Mouse (Mus musculus): ENCODE measurements around the gene Ndufb2. TPM values are rescaled to one million over a fixed set of nuclear protein-coding genes. Genes with fewer than 3 reads are reported as not detected.

Ndufb2 gene
- total and polyA plus RNA-seq, 3 experiments, result 137 to 964 (median 247) TPM

- no peak for DNase-seq
These were observed 12.8 kb upstream of the Ndufb2 start for GRCm38 (mm10) chr6:39579552-39579951.

DNA sequence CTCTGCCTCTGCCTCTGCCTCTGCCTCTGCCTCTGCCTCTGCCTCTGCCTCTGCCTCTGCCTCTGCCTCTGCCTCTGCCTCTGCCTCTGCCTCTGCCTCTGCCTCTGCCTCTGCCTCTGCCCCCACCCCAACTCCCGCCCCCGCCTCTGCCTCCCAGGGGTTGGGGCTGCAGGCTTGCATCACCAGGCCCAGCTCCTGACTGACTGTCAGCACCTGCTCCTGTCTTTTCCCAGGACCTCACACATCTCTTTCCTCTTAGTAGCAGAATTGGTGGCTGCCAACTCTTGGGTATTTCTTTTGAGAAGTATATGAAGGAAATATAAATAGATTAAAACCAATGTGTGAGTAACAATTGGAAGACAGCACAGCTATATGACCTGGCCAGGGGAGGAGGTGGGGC is 11.8 kb upstream of the Ndufb2 start:
- no peak for DNase-seq

- no peak for DNase-seq
These were observed 11.1 kb upstream of the Ndufb2 start for GRCm38 (mm10) chr6:39581087-39581784.

DNA sequence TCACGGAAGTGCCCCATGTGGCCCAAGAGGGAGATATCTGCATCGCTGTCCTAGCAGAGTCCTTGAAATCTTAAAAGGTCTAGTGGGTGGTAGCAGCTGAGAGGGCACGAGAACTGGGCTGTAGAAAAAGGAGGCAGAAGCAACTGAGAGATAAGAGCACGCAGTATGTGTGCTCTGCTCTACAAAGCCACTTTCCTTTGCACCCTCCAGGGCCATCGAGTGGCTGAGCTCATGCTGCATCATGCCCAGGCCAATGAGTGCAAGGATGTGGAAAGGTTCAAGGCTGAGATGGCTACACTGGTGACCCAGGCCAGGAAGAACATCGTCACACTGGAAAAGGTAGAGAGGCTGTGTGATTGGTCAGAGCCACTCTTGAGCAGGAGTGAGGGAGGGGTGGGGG is 6.9 kb upstream of the Ndufb2 start, which contains the start of gene Gm42420:
TSS of gene Gm42420 (plus strand) at position 237 of the 400 bp plus-strand sequence.
- DNase-seq, result peak; percentile 63

GRCm38 (mm10) chr6:39591481-39591880 is 893 bp upstream of the Ndufb2 start:
- no peak for DNase-seq

DNA sequence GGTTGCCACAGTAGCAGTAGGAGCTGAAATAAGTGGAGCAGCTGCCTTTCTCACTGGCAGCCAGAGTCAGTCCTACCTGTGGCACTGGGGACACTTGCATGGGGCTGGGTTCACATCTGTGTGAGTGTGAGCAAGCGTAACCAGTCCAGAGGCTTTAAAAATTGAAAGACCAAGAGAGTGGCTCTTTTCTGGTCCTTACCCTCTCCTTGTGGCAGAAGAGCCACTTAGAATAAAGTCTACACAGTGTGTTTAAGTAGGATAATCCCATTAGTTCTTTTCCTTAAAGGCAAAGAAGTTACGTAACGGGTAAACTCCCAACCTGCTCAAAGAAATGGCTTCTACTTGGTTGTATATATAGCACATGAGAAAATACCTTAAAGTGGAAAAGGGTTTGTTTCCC is 8.5 kb downstream of the Ndufb2 start:
- no peak for DNase-seq

- no peak for DNase-seq
These were observed 9.5 kb downstream of the Ndufb2 start for GRCm38 (mm10) chr6:39601828-39602227.

DNA sequence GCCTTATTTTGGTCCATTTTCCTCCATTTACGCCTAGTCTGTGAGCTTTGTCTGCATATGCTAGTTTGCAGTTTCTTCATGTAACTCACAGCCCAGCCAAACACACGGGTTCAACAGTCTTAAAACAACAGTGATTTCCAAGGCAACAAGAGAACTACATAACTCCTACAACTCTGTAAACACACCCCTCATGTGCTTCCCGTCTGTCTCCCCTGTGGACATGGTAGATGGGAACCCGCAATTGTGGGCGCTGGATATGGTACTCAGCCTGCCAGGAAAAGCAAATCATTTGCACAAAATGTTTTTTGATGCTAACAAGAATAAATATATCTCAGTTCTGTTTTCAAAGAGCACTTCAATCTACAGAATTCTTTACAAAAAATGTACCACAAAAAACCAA is 12.2 kb downstream of the Ndufb2 start:
- no peak for DNase-seq

DNA sequence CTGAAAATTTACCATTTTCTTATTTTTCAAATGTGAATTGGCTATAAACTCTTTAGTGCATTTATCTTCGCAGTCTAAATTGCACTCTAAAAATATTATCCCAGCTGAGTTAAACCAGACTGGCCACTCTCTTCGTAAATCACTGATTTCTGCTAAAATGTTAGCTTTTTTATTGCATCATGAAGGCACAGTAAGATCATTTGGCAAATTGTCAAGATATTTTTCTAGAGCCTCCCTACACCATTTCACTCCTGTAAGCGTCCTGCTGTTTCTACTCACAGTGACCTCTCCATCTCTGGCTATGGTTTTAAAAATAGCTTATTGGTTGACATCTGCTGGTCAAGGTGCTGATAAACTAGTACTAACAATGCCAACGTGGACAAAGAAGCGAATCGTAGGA is 13.7 kb downstream of the Ndufb2 start:
- no peak for DNase-seq

DNA sequence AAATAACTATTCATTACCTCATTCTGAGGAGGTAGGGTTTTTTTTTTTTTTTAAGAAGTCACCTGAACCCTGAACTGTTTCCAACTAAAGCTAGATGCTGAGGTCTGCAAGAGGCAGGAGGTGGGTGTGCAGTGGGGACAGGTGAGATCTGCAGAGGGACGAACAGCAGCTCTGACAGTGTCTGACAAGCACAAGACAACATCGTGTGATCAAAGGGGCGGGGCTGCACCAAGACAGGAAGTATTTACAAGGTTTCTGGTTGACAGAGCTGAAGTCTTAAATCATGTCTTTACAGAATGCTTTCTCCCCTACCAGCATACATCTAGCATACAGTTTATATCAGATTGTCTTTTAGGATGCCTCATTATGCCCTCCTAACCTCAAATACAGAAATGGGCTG is 14.5 kb downstream of the Ndufb2 start:
- DNase-seq, result no peak

GRCm38 (mm10) chr6:39607365-39607764 is 15.0 kb downstream of the Ndufb2 start:
- DNase-seq, result no peak

DNA sequence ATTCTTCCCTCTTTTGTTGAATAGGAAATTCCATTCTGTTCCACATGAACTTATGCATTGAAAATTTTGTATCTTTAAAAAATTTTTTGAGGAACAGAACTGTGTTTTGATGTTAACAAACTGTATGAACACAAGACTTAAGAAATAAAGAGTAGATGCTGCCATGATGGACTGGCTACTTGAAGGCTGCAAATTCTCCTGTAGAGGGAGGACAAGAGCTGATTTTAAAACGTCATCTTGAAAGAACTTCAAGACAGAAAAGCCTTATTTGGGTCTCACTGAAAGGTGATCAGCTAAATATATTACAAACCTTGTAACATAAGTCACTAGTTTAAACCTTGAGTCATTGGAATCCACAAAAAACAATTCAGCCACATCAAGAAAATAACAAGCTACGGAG is 17.8 kb downstream of the Ndufb2 start:
- no peak for DNase-seq

- no peak for DNase-seq
These were observed 18.9 kb downstream of the Ndufb2 start for GRCm38 (mm10) chr6:39611296-39611695.

Other genes starting within 250 kb of the Ndufb2 start
- gene Slc37a3, start 214.9 kb upstream of the Ndufb2 start, total RNA-seq (2021), result 10 to 100 TPM; 33.7 to 40.5 TPM
- 7.9 and 8.4 TPM in 2 replicates for gene Slc37a3, start 214.9 kb upstream of the Ndufb2 start, polyA plus RNA-seq (2012; rRNA removed)
- gene Rab19, start 211.4 kb upstream of the Ndufb2 start, total RNA-seq (2021), result under 1 TPM; 0.23 to 0.73 TPM
- 0.37 TPM in 1 of 2 replicates, not detected in the other for gene Rab19, start 211.4 kb upstream of the Ndufb2 start, polyA plus RNA-seq (2012; rRNA removed)
- 10 to 100 TPM; 67.9 to 69.7 TPM for gene Mkrn1, start 172.1 kb upstream of the Ndufb2 start, total RNA-seq (2021)
- 24.1 and 30.1 TPM in 2 replicates for gene Mkrn1, start 172.1 kb upstream of the Ndufb2 start, polyA plus RNA-seq (2012; rRNA removed)
- gene Dennd2a, start 34.7 kb upstream of the Ndufb2 start, total RNA-seq (2021), result 10 to 100 TPM in 1 of 2 experiments, 1 to 10 TPM in 1; 7.5 to 14.6 TPM
- 6.0 and 9.0 TPM in 2 replicates for gene Dennd2a, start 34.7 kb upstream of the Ndufb2 start, polyA plus RNA-seq (2012; rRNA removed)
- 10 to 100 TPM; 20.4 to 27.3 TPM for gene Adck2, start 18.7 kb upstream of the Ndufb2 start, total RNA-seq (2021)
- gene Adck2, start 18.7 kb upstream of the Ndufb2 start, polyA plus RNA-seq (2012; rRNA removed), result 18.7 and 20.7 TPM in 2 replicates
- not detected for gene Gm42420, start 6.8 kb upstream of the Ndufb2 start, total RNA-seq (2021)
- 0.52 and 0.54 TPM in 2 replicates for gene Gm42420, start 6.8 kb upstream of the Ndufb2 start, polyA plus RNA-seq (2012; rRNA removed)
- 10 to 100 TPM; 29.2 to 41.6 TPM for gene Braf, start 132.9 kb downstream of the Ndufb2 start, total RNA-seq (2021)
- 3.1 and 4.0 TPM in 2 replicates for gene Braf, start 132.9 kb downstream of the Ndufb2 start, polyA plus RNA-seq (2012; rRNA removed)
- 10 to 100 TPM; 71.3 to 82.0 TPM for gene Mrps33, start 218.4 kb downstream of the Ndufb2 start, total RNA-seq (2021)
- gene Mrps33, start 218.4 kb downstream of the Ndufb2 start, polyA plus RNA-seq (2012; rRNA removed), result 9.3 and 11.2 TPM in 2 replicates

All from adrenal gland, adult 2 months (tissue).